ENCODE assay signal across 14 mouse cellular contexts in the genomic region with DNA sequence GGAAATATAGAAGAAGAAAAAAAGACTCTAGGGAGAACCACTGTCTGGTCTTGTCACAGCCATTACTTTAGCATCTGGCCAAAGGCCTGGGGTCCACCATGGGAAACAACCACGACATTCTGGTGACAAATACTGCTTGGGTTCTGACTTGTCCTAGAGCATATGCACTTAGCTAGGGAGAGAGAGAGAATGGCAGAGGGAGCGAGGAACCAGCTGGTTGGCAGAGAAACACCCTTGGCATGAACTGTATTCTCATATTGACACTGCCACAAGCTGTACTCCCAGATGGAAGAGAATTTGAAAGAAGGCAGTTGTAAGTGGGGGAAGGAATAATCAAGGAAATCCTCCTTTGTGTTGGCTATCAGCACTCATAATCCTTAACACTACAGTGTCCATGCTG.
A peak's percentile ranks its signal among the peaks of the same experiment; 100 is the strongest.
DNase-seq lines count a peak whose midpoint lies in the region; ATAC-seq and TF ChIP-seq lines count a peak whose summit lies in the region.
"Had no signal": no experiment of that assay in that cellular context is flagged by ENCODE, and none has a peak within 500 bp of the region (broad histone marks: within the 10 kb centered on the region; RNA-seq: fewer than 3 reads in every experiment).

No protein-coding gene starts in this region.

- peak; percentile 7 for DNase-seq in adrenal gland, postnatal 10 days
- DNase-seq in adrenal gland, adult (ENCODE audit: inconsistent age in 2 of 2, low spot score in 1 of 2): no peak
- peak; percentile 28 for DNase-seq in midbrain, embryonic 14.5 days
- DNase-seq in midbrain, embryonic 11.5 days (ENCODE audit: low spot score, missing footprints): no peak
- peak; percentile 89 for DNase-seq in forebrain, postnatal 0 days
- DNase-seq in layer of hippocampus, postnatal 10 days (ENCODE audit: low spot score in 2 of 2): peak; percentile 56 to 63
- no peak for DNase-seq in embryo, embryonic 10 days (ENCODE audit: low spot score)
- DNase-seq: heart, adult 18-20 months; thymus, adult 2 months had no signal

- H3K36me3 ChIP-seq in midbrain, embryonic 14.5 days (ENCODE audit: control insufficient read depth, insufficient read depth, low read length): no peaks in the 10 kb centered on the region
- H3K36me3 ChIP-seq in midbrain, embryonic 11.5 days (ENCODE audit: control insufficient read depth, insufficient read depth, low read length): no peaks in the 10 kb centered on the region
- H3K36me3 ChIP-seq in forebrain, postnatal 0 days (ENCODE audit: insufficient read depth): no peaks in the 10 kb centered on the region
- H3K36me3 ChIP-seq in heart, embryonic 11.5 days (ENCODE audit: control insufficient read depth, insufficient read depth, low read length): no peaks in the 10 kb centered on the region
- H3K36me3 ChIP-seq: limb, embryonic 12.5 days; lung, embryonic 15.5 days; midbrain, embryonic 12.5 days had no signal

- no peak overlapping the region for H3K4me2 ChIP-seq in midbrain, embryonic 14.5 days (ENCODE audit: low read length)
- H3K4me2 ChIP-seq in midbrain, embryonic 11.5 days: no peak overlapping the region
- H3K4me2 ChIP-seq in forebrain, postnatal 0 days (ENCODE audit: low read depth): no peak overlapping the region
- H3K4me2 ChIP-seq in heart, embryonic 11.5 days: no peak overlapping the region
- H3K4me2 ChIP-seq: limb, embryonic 12.5 days; lung, embryonic 15.5 days; midbrain, embryonic 12.5 days had no signal

- no peak overlapping the region for H3K9ac ChIP-seq in midbrain, embryonic 14.5 days (replicated peaks; ENCODE audit: low read length)
- no peak overlapping the region for H3K9ac ChIP-seq in midbrain, embryonic 11.5 days (ENCODE audit: low read length)
- no peak overlapping the region for H3K9ac ChIP-seq in forebrain, postnatal 0 days
- no peak overlapping the region for H3K9ac ChIP-seq in heart, embryonic 11.5 days (ENCODE audit: low read depth, low read length)
- H3K9ac ChIP-seq: limb, embryonic 12.5 days; lung, embryonic 15.5 days; midbrain, embryonic 12.5 days had no signal

- H3K27ac ChIP-seq in midbrain, embryonic 14.5 days (replicated peaks; ENCODE audit: low read depth, low read length): no peak overlapping the region
- no peak overlapping the region for H3K27ac ChIP-seq in midbrain, embryonic 11.5 days (ENCODE audit: low read depth, low read length)
- H3K27ac ChIP-seq in forebrain, postnatal 0 days (ENCODE audit: low read depth, low read length): peak overlapping the region; percentile 45; the same call in 1 of the 2 replicates
- H3K27ac ChIP-seq in heart, embryonic 11.5 days (ENCODE audit: low read depth, low read length): no peak overlapping the region
- H3K27ac ChIP-seq: kidney, postnatal 0 days; limb, embryonic 12.5 days; lung, embryonic 15.5 days; midbrain, embryonic 12.5 days had no signal

- no peak overlapping the region for H3K4me3 ChIP-seq in midbrain, embryonic 14.5 days (replicated peaks; ENCODE audit: low read depth, low read length)
- no peak overlapping the region for H3K4me3 ChIP-seq in midbrain, embryonic 11.5 days (ENCODE audit: low read depth, low read length)
- no peak overlapping the region for H3K4me3 ChIP-seq in forebrain, postnatal 0 days (ENCODE audit: low read depth, low read length)
- no peak overlapping the region for H3K4me3 ChIP-seq in heart, embryonic 11.5 days (ENCODE audit: low read depth, low read length)
- H3K4me3 ChIP-seq: limb, embryonic 12.5 days; lung, embryonic 15.5 days; midbrain, embryonic 12.5 days had no signal

- H3K4me1 ChIP-seq in midbrain, embryonic 14.5 days (ENCODE audit: control insufficient read depth, insufficient read depth, low read length): no peaks in the 10 kb centered on the region
- H3K4me1 ChIP-seq in midbrain, embryonic 11.5 days (ENCODE audit: control insufficient read depth, insufficient read depth, low read length): no peaks in the 10 kb centered on the region
- H3K4me1 ChIP-seq in forebrain, postnatal 0 days (ENCODE audit: insufficient read depth): peaks cover 14% of the 10 kb centered on the region; the same call in 1 of the 2 replicates
- H3K4me1 ChIP-seq in heart, embryonic 11.5 days (ENCODE audit: control insufficient read depth, insufficient read depth, low read length): no peaks in the 10 kb centered on the region
- H3K4me1 ChIP-seq: lung, embryonic 15.5 days had no signal

- no peak for TF ChIP-seq CTCF in forebrain, postnatal 0 days (IDR thresholded peaks at IDR 0.05; ENCODE audit: low read depth)

- 71% methylated on average over 2 of the region's 2 CpGs for WGBS in midbrain, embryonic 14.5 days
- 76% methylated on average over 2 of the region's 2 CpGs for WGBS in midbrain, embryonic 11.5 days
- 33% methylated on average over 2 of the region's 2 CpGs for WGBS in forebrain, postnatal 0 days
- 65% methylated on average over 2 of the region's 2 CpGs for WGBS in heart, embryonic 11.5 days (ENCODE audit: insufficient replicate concordance)

- no peaks in the 10 kb centered on the region for H3K9me3 ChIP-seq in midbrain, embryonic 14.5 days (ENCODE audit: control insufficient read depth, low read length)
- H3K9me3 ChIP-seq in midbrain, embryonic 11.5 days (ENCODE audit: control insufficient read depth, low read length): no peaks in the 10 kb centered on the region
- H3K9me3 ChIP-seq in forebrain, postnatal 0 days (ENCODE audit: low read length): no peaks in the 10 kb centered on the region
- no peaks in the 10 kb centered on the region for H3K9me3 ChIP-seq in heart, embryonic 11.5 days (replicated peaks; ENCODE audit: control insufficient read depth, low read length)
- H3K9me3 ChIP-seq: limb, embryonic 12.5 days; lung, embryonic 15.5 days; midbrain, embryonic 12.5 days had no signal

- no peak for ATAC-seq in midbrain, embryonic 14.5 days (ENCODE audit: low FRiP score, low TSS enrichment)
- no peak for ATAC-seq in midbrain, embryonic 11.5 days (ENCODE audit: low FRiP score)
- peak; percentile 96 for ATAC-seq in forebrain, postnatal 0 days
- ATAC-seq in heart, embryonic 11.5 days (replicated peaks; ENCODE audit: insufficient number of reproducible peaks, low FRiP score, low TSS enrichment): no peak

- H3K27me3 ChIP-seq in midbrain, embryonic 14.5 days (ENCODE audit: control insufficient read depth, insufficient read depth, low read length): no peaks in the 10 kb centered on the region
- no peaks in the 10 kb centered on the region for H3K27me3 ChIP-seq in midbrain, embryonic 11.5 days (ENCODE audit: control insufficient read depth, insufficient read depth, low read length)
- no peaks in the 10 kb centered on the region for H3K27me3 ChIP-seq in forebrain, postnatal 0 days (ENCODE audit: insufficient read depth, low read length)
- H3K27me3 ChIP-seq in heart, embryonic 11.5 days (ENCODE audit: control insufficient read depth, insufficient read depth, low read length): no peaks in the 10 kb centered on the region
- H3K27me3 ChIP-seq: limb, embryonic 12.5 days; lung, embryonic 15.5 days; midbrain, embryonic 12.5 days had no signal

Comparison
In these comparisons a context has a peak if more than half of its experiments do, and no peak if none do; other contexts are left out.
1. DNase-seq: peak in adrenal gland, postnatal 10 days (single experiment), midbrain, embryonic 14.5 days (single experiment), forebrain, postnatal 0 days (single experiment) and layer of hippocampus, postnatal 10 days (2 of 2); none in adrenal gland, adult (0 of 2), midbrain, embryonic 11.5 days (single experiment) and embryo, embryonic 10 days (single experiment).